Mouse (Mus musculus) right cerebral cortex, adult 18-20 months (tissue): ENCODE results near the gene Tmem167b.
"Not testable (repeated sequence)": the region's sequence is repeated elsewhere in the genome, so short reads cannot be mapped to it uniquely, and the experiment has no call there.

Source experiments
- DNase-seq: peaks from one replicate; pipeline ENCODE4 v3.0.0; 2022; ENCODE audit warnings: mixed read lengths

The Tmem167b gene

GRCm38 (mm10) chr3:108562133-108562730 lies at the start of gene Tmem167b:
Gene Tmem167b, minus strand, starts transcription at chr3:108562466.
- peak; percentile 98 for DNase-seq

- no peak for DNase-seq
Measured at GRCm38 (mm10) chr3:108608906-108609305, 46.6 kb upstream of the Tmem167b start.

GRCm38 (mm10) chr3:108591530-108592522 lies 29.6 kb upstream of the Tmem167b start:
- no peak for DNase-seq

GRCm38 (mm10) chr3:108590786-108591529 lies 28.7 kb upstream of the Tmem167b start, which contains the start of gene Wdr47:
Gene Wdr47, plus strand, starts transcription at chr3:108591279.
- peak; percentile 98 for DNase-seq

- no peak for DNase-seq
Measured at GRCm38 (mm10) chr3:108588446-108588845, 26.2 kb upstream of the Tmem167b start.

GRCm38 (mm10) chr3:108584580-108584979 lies 22.3 kb upstream of the Tmem167b start:
- no peak for DNase-seq

- no peak for DNase-seq
Measured at GRCm38 (mm10) chr3:108574018-108574417, 11.8 kb upstream of the Tmem167b start.

- no peak for DNase-seq
Measured at GRCm38 (mm10) chr3:108572309-108573010, 10.2 kb upstream of the Tmem167b start.

- peak; percentile 98 for DNase-seq
Measured at GRCm38 (mm10) chr3:108571443-108572294, 9.4 kb upstream of the Tmem167b start, which contains the start of gene Taf13. Gene Taf13, plus strand, starts transcription at chr3:108571698.

- DNase-seq, result no peak
Measured at GRCm38 (mm10) chr3:108570813-108571212, 8.5 kb upstream of the Tmem167b start.

- not testable (repeated sequence) for DNase-seq
Measured at GRCm38 (mm10) chr3:108569636-108570035, 7.4 kb upstream of the Tmem167b start.

- no peak for DNase-seq
Measured at GRCm38 (mm10) chr3:108567990-108568877, 6.0 kb upstream of the Tmem167b start.

GRCm38 (mm10) chr3:108563309-108563708 lies 1.0 kb upstream of the Tmem167b start:
- DNase-seq, result peak; percentile 80

GRCm38 (mm10) chr3:108562777-108563271 lies 558 bp upstream of the Tmem167b start:
- DNase-seq, result no peak

GRCm38 (mm10) chr3:108557888-108558287 lies 4.4 kb downstream of the Tmem167b start:
- no peak for DNase-seq

- DNase-seq, result peak; percentile 95
Measured at GRCm38 (mm10) chr3:108554587-108555312, 7.5 kb downstream of the Tmem167b start.

GRCm38 (mm10) chr3:108554111-108554561 lies 8.1 kb downstream of the Tmem167b start:
- DNase-seq, result no peak

- no peak for DNase-seq
Measured at GRCm38 (mm10) chr3:108542299-108542698, 20.0 kb downstream of the Tmem167b start.

GRCm38 (mm10) chr3:108537303-108537702 lies 25.0 kb downstream of the Tmem167b start:
- peak; percentile 93 for DNase-seq
